Mouse (Mus musculus) liver, embryonic 14.5 days (tissue): ENCODE results near the gene Slc35f4.

Experiments used
- CTCF ChIP-seq: IDR thresholded peaks from 2 replicates; pipeline ENCODE4 v1.5.1; 2016; ENCODE audit warnings: antibody characterized with exemption, low read depth, control low read depth
- EP300 ChIP-seq: IDR thresholded peaks from 2 replicates; pipeline ENCODE4 v1.6.1; 2016; ENCODE audit warnings: antibody characterized with exemption, low read depth

DNA sequence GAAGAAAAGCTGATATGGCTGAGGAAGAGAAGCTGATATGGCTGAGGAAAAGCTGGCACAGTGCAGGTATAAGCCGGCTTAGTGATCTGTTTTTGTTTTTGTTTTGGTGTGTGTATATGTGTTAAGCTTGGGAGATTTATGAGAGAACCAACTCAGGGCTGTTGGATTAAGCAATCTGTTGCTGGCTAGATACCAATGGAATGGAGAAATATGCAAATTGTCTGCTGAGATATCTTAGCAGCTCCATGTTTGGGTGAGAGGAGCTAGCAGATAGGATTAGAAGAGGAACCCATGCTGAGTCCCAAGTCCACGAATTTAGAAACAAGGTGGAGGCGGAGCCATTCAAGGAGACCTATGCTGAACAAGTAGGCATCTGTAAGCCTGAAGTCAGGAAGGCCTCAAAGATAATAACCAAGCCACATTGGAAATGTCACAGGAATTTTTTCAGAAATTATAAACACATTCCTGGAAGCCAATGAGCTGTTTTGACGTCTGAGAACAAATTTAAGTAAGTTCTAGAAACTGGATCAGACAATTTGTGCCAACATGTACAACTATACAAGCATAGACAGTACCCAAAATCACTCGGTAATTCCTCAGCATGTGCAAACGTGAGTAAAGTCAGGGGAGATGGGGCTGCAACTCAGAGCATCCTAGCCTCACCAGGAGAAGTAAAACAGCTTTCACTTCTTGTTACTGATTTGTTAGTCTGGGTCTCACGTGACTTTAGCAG, 177.5 kb downstream of the Slc35f4 start:
- TF ChIP-seq CTCF: no peak
- no peak for TF ChIP-seq EP300
